Mouse (Mus musculus): ENCODE results near the gene Pcyt1a. TPM values are rescaled to one million over a fixed set of nuclear protein-coding genes. Genes with fewer than 3 reads are reported as not detected.

Gene Pcyt1a
- total and polyA plus RNA-seq, 3 experiments: 17.0 to 25.7 (median 21.1) TPM

GRCm38 (mm10) chr16:32386826-32387225 is 43.9 kb upstream of the Pcyt1a start:
- H3K4me3 ChIP-seq (replicated peaks in 1 of 3; ENCODE audit: low read depth in 2 of 3, low read length in 2 of 3, poor library complexity in 1 of 3): no peak overlapping the region
- in situ Hi-C loops (cut with MboI; ENCODE audit: low pct_ligation_motif_present, low pct_unique_long_range_greater_than_20kb, low sequenced_read_pairs): no loop called here

DNA sequence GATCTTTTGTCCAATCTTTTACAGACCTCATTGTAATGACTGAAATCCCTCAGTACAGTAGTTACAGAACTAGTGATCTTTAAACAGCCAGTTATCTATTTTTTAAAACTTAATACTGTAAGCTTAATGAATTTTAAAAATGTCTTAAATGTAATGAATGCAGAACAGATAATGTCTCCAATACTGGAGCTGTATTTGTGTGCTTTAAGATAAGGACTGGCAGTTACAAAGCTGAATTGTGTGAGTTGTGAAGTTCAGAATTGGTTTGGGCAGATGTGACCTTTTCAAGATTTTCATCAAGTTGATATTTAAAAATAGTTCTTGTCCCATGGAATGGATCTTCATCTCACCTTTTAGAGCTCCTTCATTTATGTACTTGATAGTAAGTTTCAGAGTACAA is 41.7 kb upstream of the Pcyt1a start:
- no peaks in the 10 kb centered on the region for H3K9me3 ChIP-seq (replicated peaks; ENCODE audit: low read length)
- no peak overlapping the region for H3K4me3 ChIP-seq (replicated peaks in 1 of 3; ENCODE audit: low read depth in 2 of 3, low read length in 2 of 3, poor library complexity in 1 of 3)
- no peak for DNase-seq (ENCODE audit: extremely low read depth)
- H3K4me1 ChIP-seq (ENCODE audit: control insufficient read depth in 1 of 2, insufficient read depth in 2 of 2): no peaks in the 10 kb centered on the region
- peaks cover 36 to 81% of the 10 kb centered on the region in 2 experiments for H3K36me3 ChIP-seq (replicated peaks in 1 of 2; ENCODE audit: control insufficient read depth in 1 of 2, insufficient read depth in 1 of 2, low read length in 1 of 2)
- no peaks in the 10 kb centered on the region for H3K27me3 ChIP-seq (replicated peaks)
- no peak overlapping the region for H3K4me2 ChIP-seq (ENCODE audit: insufficient read depth, low read depth, poor library complexity, severe bottlenecking)
- in situ Hi-C loops (cut with MboI; ENCODE audit: low pct_ligation_motif_present, low pct_unique_long_range_greater_than_20kb, low sequenced_read_pairs): no loop called here
- H3K79me2 ChIP-seq (replicated peaks; ENCODE audit: control insufficient read depth, extremely low read depth, insufficient read depth, poor library complexity, severe bottlenecking): no peaks in the 10 kb centered on the region
- no peak overlapping the region for H3K9ac ChIP-seq (ENCODE audit: insufficient read depth, low read depth)
- dilution Hi-C loops (cut with MboI; ENCODE audit: extremely low pct_ligation_motif_present, extremely low pct_unique_long_range_greater_than_20kb, low sequenced_read_pairs): no loop called here
- H3K27ac ChIP-seq (ENCODE audit: insufficient read depth, low read depth): no peak overlapping the region
- TF ChIP-seq ZNF384 (IDR thresholded peaks at IDR 0.05; ENCODE audit: low read depth, low read length): no peak
- no peak for TF ChIP-seq KAT2A (IDR thresholded peaks at IDR 0.05; ENCODE audit: insufficient replicate concordance, low read length)
- TF ChIP-seq NRF1 (IDR thresholded peaks at IDR 0.05; ENCODE audit: low read depth, low read length): no peak
- TF ChIP-seq JUND (conservative IDR thresholded peaks at IDR 0.05; ENCODE audit: low read depth, low read length): no peak
- no peak for TF ChIP-seq RAD21 (IDR thresholded peaks at IDR 0.05; ENCODE audit: low read depth, low read length)
- TF ChIP-seq UBTF (IDR thresholded peaks at IDR 0.05; ENCODE audit: low read depth, low read length): no peak
- TF ChIP-seq ZKSCAN1 (IDR thresholded peaks at IDR 0.05; ENCODE audit: borderline replicate concordance, low read depth, low read length): no peak
- TF ChIP-seq MXI1 (IDR thresholded peaks at IDR 0.05; ENCODE audit: low read depth, low read length): no peak
- TF ChIP-seq IRF4 (IDR thresholded peaks at IDR 0.05; ENCODE audit: low read depth, low read length): no peak
- no peak for TF ChIP-seq E2F4 (IDR thresholded peaks at IDR 0.05; ENCODE audit: insufficient replicate concordance, low read depth, low read length)
- no peak for TF ChIP-seq MAX (IDR thresholded peaks at IDR 0.05; ENCODE audit: low read length)
- TF ChIP-seq MYC (IDR thresholded peaks at IDR 0.05; ENCODE audit: low read depth, low read length): no peak
- no peak for TF ChIP-seq POLR2AphosphoS2 (IDR thresholded peaks at IDR 0.05; ENCODE audit: low read depth, low read length)

More at GRCm38 (mm10) chr16:32386826-32387225, 43.9 kb upstream of the Pcyt1a start:
- H3K27me3 ChIP-seq (replicated peaks): no peaks in the 10 kb centered on the region
- no peak overlapping the region for H3K9ac ChIP-seq (ENCODE audit: insufficient read depth, low read depth)
- dilution Hi-C loops (cut with MboI; ENCODE audit: extremely low pct_ligation_motif_present, extremely low pct_unique_long_range_greater_than_20kb, low sequenced_read_pairs): no loop called here
- no peak for TF ChIP-seq ZKSCAN1 (IDR thresholded peaks at IDR 0.05; ENCODE audit: borderline replicate concordance, low read depth, low read length)
- no peak for TF ChIP-seq MAX (IDR thresholded peaks at IDR 0.05; ENCODE audit: low read length)
- TF ChIP-seq ZNF384 (IDR thresholded peaks at IDR 0.05; ENCODE audit: low read depth, low read length): no peak
- no peak for TF ChIP-seq KAT2A (IDR thresholded peaks at IDR 0.05; ENCODE audit: insufficient replicate concordance, low read length)
- TF ChIP-seq RCOR1 (conservative IDR thresholded peaks at IDR 0.05; ENCODE audit: low read depth, low read length): no peak
- TF ChIP-seq SIN3A (IDR thresholded peaks at IDR 0.05; ENCODE audit: low read length): no peak
- TF ChIP-seq CHD1 (IDR thresholded peaks at IDR 0.05; ENCODE audit: low read depth, low read length): no peak
- no peak for TF ChIP-seq RAD21 (IDR thresholded peaks at IDR 0.05; ENCODE audit: low read depth, low read length)
- TF ChIP-seq ELF1 (IDR thresholded peaks at IDR 0.05; ENCODE audit: low read depth, low read length): no peak
- no peak for TF ChIP-seq HCFC1 (IDR thresholded peaks at IDR 0.05; ENCODE audit: low read depth, low read length)
- TF ChIP-seq ETS1 (conservative IDR thresholded peaks at IDR 0.05; ENCODE audit: low read depth, low read length): no peak
- no peak for TF ChIP-seq EP300 (IDR thresholded peaks at IDR 0.05; ENCODE audit: low read length)
- no peak for TF ChIP-seq NELFE (IDR thresholded peaks at IDR 0.05; ENCODE audit: low read depth, low read length)
- no peak for TF ChIP-seq CTCF (conservative IDR thresholded peaks at IDR 0.05 in 1 of 2, IDR thresholded peaks at IDR 0.05 in 1 of 2; ENCODE audit: low read depth in 2 of 2, low read length in 2 of 2)
- TF ChIP-seq TBP (conservative IDR thresholded peaks at IDR 0.05; ENCODE audit: low read depth, low read length): no peak
- no peak for TF ChIP-seq ZC3H11A (IDR thresholded peaks at IDR 0.05; ENCODE audit: low read depth, low read length)
- no peak for TF ChIP-seq GABPA (IDR thresholded peaks at IDR 0.05; ENCODE audit: insufficient replicate concordance, low read depth, low read length)
- no peak for TF ChIP-seq POLR2AphosphoS2 (IDR thresholded peaks at IDR 0.05; ENCODE audit: low read depth, low read length)
- no peaks in the 10 kb centered on the region for H3K4me1 ChIP-seq (ENCODE audit: control insufficient read depth in 1 of 2, insufficient read depth in 2 of 2)
- no peaks in the 10 kb centered on the region for H3K9me3 ChIP-seq (replicated peaks; ENCODE audit: low read length)
- peaks cover 46 to 90% of the 10 kb centered on the region in 2 experiments for H3K36me3 ChIP-seq (replicated peaks in 1 of 2; ENCODE audit: control insufficient read depth in 1 of 2, insufficient read depth in 1 of 2, low read length in 1 of 2)
- H3K79me2 ChIP-seq (replicated peaks; ENCODE audit: control insufficient read depth, extremely low read depth, insufficient read depth, poor library complexity, severe bottlenecking): no peaks in the 10 kb centered on the region
- no peak overlapping the region for H3K27ac ChIP-seq (ENCODE audit: insufficient read depth, low read depth)
- DNase-seq (ENCODE audit: extremely low read depth): no peak
- H3K4me2 ChIP-seq (ENCODE audit: insufficient read depth, low read depth, poor library complexity, severe bottlenecking): no peak overlapping the region
